Mouse (Mus musculus) ES-Bruce4 (cell line): ENCODE measurements around the gene Cd93. TPM values are rescaled to one million over a fixed set of nuclear protein-coding genes. Genes with fewer than 3 reads are reported as not detected.

Source experiments
- H3K27ac ChIP-seq: 2 replicates; pipeline ENCODE4 v1.5.1; 2012; ENCODE audit warnings: low read length, inconsistent platforms; ENCODE audit not compliant: insufficient read depth
- H3K27me3 ChIP-seq: 2 replicates; pipeline ENCODE4 v1.6.1; 2012; ENCODE audit warnings: mild to moderate bottlenecking, low read length, inconsistent platforms; ENCODE audit not compliant: control insufficient read depth, poor library complexity, insufficient read depth, severe bottlenecking
- H3K36me3 ChIP-seq: 2 replicates; pipeline ENCODE4 v1.6.1; 2012; ENCODE audit warnings: inconsistent platforms, mild to moderate bottlenecking, low read length, moderate library complexity; ENCODE audit not compliant: control insufficient read depth, poor library complexity, insufficient read depth, severe bottlenecking
- H3K4me1 ChIP-seq: one replicate; pipeline ENCODE4 v1.8.1; 2011; ENCODE audit warnings: low read length; ENCODE audit not compliant: control insufficient read depth, insufficient read depth
- H3K4me3 ChIP-seq: 2 replicates; pipeline ENCODE4 v1.5.1; 2011; ENCODE audit warnings: low read depth, mild to moderate bottlenecking, low read length
- H3K9ac ChIP-seq: 2 replicates; pipeline ENCODE4 v1.6.1; 2012; ENCODE audit warnings: low read depth, mild to moderate bottlenecking, inconsistent platforms; ENCODE audit not compliant: poor library complexity, severe bottlenecking
- H3K9me3 ChIP-seq: replicated peaks from 2 replicates; pipeline ENCODE4 v1.6.1; 2012; ENCODE audit warnings: mild to moderate bottlenecking, low read length, inconsistent platforms; ENCODE audit not compliant: control insufficient read depth, poor library complexity, insufficient read depth, severe bottlenecking
- CTCF ChIP-seq: IDR thresholded peaks from one replicate; pipeline ENCODE4 v1.8.1; 2011; ENCODE audit warnings: low read depth, low read length
- polyA plus RNA-seq: library from polyadenylated mRNA; stranded (reverse); fragments of >200 nt; gene quantifications from 2 replicates; pipeline ENCODE4 v1.2.4, GENCODE M21; 2011; ENCODE audit warnings: low read depth; ENCODE audit not compliant: missing spikeins, insufficient read depth, insufficient read length

The Cd93 gene
- polyA plus RNA-seq, 1 experiment, result 0.15 TPM

DNA sequence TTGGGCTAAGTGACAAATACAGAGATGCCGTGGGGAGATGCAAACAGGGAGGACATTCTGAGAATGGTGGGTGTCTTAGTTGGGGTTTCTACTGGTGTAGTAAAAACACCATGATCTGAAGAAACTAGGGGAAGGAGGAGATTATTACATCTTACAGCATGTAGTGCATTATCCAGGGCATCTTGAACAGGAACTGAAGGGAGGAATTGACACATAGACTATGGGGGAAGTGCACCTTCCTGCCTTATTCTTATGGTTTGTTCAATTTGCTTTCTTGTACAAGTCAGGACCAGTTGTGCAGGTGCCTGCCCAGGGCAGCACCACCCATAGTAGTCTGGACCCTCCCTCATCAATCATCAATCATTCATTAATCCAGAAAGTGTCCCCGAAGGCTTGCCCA lies 56.4 kb downstream of the Cd93 start:
- Histone ChIP-seq H3K27me3 (no peaks in the 10 kb centered on the region), H3K4me3 (no peak overlapping the region), H3K36me3 (no peaks in the 10 kb centered on the region), H3K27ac (no peak overlapping the region), H3K4me1 (no peaks in the 10 kb centered on the region), H3K9me3 (no peaks in the 10 kb centered on the region), H3K9ac (no peak overlapping the region)
- no peak for TF ChIP-seq CTCF

Other genes with a start within 250 kb of the Cd93 start
- not detected in 2 replicates for gene Sstr4, start 48.2 kb downstream of the Cd93 start, polyA plus RNA-seq
- 1.2 and 1.5 TPM in 2 replicates for gene Thbd, start 35.4 kb downstream of the Cd93 start, polyA plus RNA-seq
- gene Nxt1, start 229.0 kb upstream of the Cd93 start, polyA plus RNA-seq, result 40.2 and 48.0 TPM in 2 replicates
- 24.1 and 24.8 TPM in 2 replicates for gene Gzf1, start 237.5 kb upstream of the Cd93 start, polyA plus RNA-seq